Comparison of ENCODE assay signal across 31 mouse cellular contexts in the genomic region with DNA sequence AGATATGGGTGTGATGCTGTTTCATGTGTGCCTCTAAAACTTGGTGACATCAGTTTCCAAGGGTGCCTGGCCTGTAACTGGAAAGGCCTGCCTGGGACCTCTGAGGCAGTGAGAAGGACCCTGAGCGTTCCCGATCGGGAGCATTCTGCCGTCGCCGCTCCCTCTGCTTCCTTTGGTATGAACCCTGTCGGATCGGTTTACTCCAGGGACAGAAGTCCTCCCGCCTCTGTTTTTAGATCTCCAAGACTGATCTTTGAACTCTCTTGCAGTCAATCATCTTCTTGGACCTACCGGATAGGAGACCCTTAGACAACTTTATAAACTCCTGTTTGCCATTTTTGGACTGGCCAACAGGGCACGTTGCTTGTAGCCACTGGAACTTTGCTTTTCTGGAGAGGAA. TPM values are rescaled to one million over a fixed set of nuclear protein-coding genes. Genes with fewer than 3 reads are reported as not detected.
DNase-seq lines count a peak whose midpoint lies in the region; ATAC-seq lines count a peak whose summit lies in the region.
"Had no signal": no experiment of that assay in that cellular context is flagged by ENCODE, and none has a peak within 500 bp of the region (broad histone marks: within the 10 kb centered on the region; RNA-seq: fewer than 3 reads in every experiment).

No protein-coding gene starts in this region.

- no peaks in the 10 kb centered on the region for H3K9me3 ChIP-seq in hindbrain, embryonic 11.5 days (ENCODE audit: control insufficient read depth, low read length)
- no peaks in the 10 kb centered on the region for H3K9me3 ChIP-seq in hindbrain, embryonic 13.5 days
- H3K9me3 ChIP-seq in midbrain, embryonic 11.5 days (ENCODE audit: control insufficient read depth, low read length), result no peaks in the 10 kb centered on the region
- H3K9me3 ChIP-seq in midbrain, embryonic 14.5 days (ENCODE audit: control insufficient read depth, low read length), result no peaks in the 10 kb centered on the region
- no peaks in the 10 kb centered on the region for H3K9me3 ChIP-seq in embryonic facial prominence, embryonic 10.5 days
- H3K9me3 ChIP-seq: heart, embryonic 15.5 days; kidney, embryonic 15.5 days; midbrain, embryonic 12.5 days; neural tube, embryonic 13.5 days; stomach, embryonic 15.5 days had no signal

- H3K27ac ChIP-seq in hindbrain, embryonic 11.5 days (ENCODE audit: low read depth, low read length), result no peak overlapping the region
- H3K27ac ChIP-seq in hindbrain, embryonic 13.5 days, result no peak overlapping the region
- H3K27ac ChIP-seq in midbrain, embryonic 11.5 days (ENCODE audit: low read depth, low read length), result no peak overlapping the region
- H3K27ac ChIP-seq in midbrain, embryonic 14.5 days (replicated peaks; ENCODE audit: low read depth, low read length), result no peak overlapping the region
- H3K27ac ChIP-seq in embryonic facial prominence, embryonic 10.5 days (replicated peaks), result no peak overlapping the region
- H3K27ac ChIP-seq: heart, embryonic 15.5 days; kidney, embryonic 15.5 days; midbrain, embryonic 12.5 days; neural tube, embryonic 13.5 days; stomach, embryonic 15.5 days had no signal

- H3K4me1 ChIP-seq in hindbrain, embryonic 11.5 days (replicated peaks; ENCODE audit: control insufficient read depth, insufficient read depth, low read length), result peaks cover 8% of the 10 kb centered on the region; the same call in 1 of the 2 replicates
- peaks cover 15% of the 10 kb centered on the region for H3K4me1 ChIP-seq in hindbrain, embryonic 13.5 days (replicated peaks)
- H3K4me1 ChIP-seq in midbrain, embryonic 11.5 days (ENCODE audit: control insufficient read depth, insufficient read depth, low read length), result peaks cover 10% of the 10 kb centered on the region
- H3K4me1 ChIP-seq in midbrain, embryonic 14.5 days (ENCODE audit: control insufficient read depth, insufficient read depth, low read length), result peaks cover 11% of the 10 kb centered on the region; the same call in 1 of the 2 replicates
- H3K4me1 ChIP-seq in embryonic facial prominence, embryonic 10.5 days, result peaks cover 17% of the 10 kb centered on the region

- H3K9ac ChIP-seq in hindbrain, embryonic 11.5 days (ENCODE audit: low read depth, low read length), result no peak overlapping the region
- H3K9ac ChIP-seq in hindbrain, embryonic 13.5 days, result no peak overlapping the region
- no peak overlapping the region for H3K9ac ChIP-seq in midbrain, embryonic 11.5 days (ENCODE audit: low read length)
- no peak overlapping the region for H3K9ac ChIP-seq in midbrain, embryonic 14.5 days (replicated peaks; ENCODE audit: low read length)
- H3K9ac ChIP-seq: forebrain, postnatal 0 days; heart, embryonic 15.5 days; kidney, embryonic 15.5 days; midbrain, embryonic 12.5 days; neural tube, embryonic 13.5 days; stomach, embryonic 15.5 days had no signal

- peak; percentile 51 for DNase-seq in hindbrain, embryonic 11.5 days (ENCODE audit: low spot score)
- peak; percentile 91 for DNase-seq in midbrain, embryonic 11.5 days (ENCODE audit: low spot score, missing footprints)
- no peak for DNase-seq in midbrain, embryonic 14.5 days
- DNase-seq in embryonic facial prominence, embryonic 10.5 days (ENCODE audit: low spot score), result peak; percentile 35
- no peak for DNase-seq in gastrocnemius, adult 8-10 months (ENCODE audit: low spot score in 2 of 2)
- no peak for DNase-seq in urinary bladder, postnatal 4 days (ENCODE audit: low spot score in 2 of 2)
- DNase-seq: cerebellum, adult 11-12 months; cerebellum, postnatal 10 days; forebrain, postnatal 0 days; heart, postnatal 36 days; left cerebral cortex, postnatal 4 days; right cerebral cortex, adult 18-20 months; thymus, postnatal 25 days had no signal

- WGBS in hindbrain, embryonic 11.5 days, result 2% methylated on average over 11 of the region's 11 CpGs
- WGBS in hindbrain, embryonic 13.5 days, result 2% methylated on average over 11 of the region's 11 CpGs
- WGBS in midbrain, embryonic 11.5 days, result 2% methylated on average over 11 of the region's 11 CpGs
- 4% methylated on average over 11 of the region's 11 CpGs for WGBS in midbrain, embryonic 14.5 days
- under 1% methylated on average over 11 of the region's 11 CpGs for WGBS in embryonic facial prominence, embryonic 10.5 days

- H3K4me3 ChIP-seq in hindbrain, embryonic 11.5 days (ENCODE audit: low read depth, low read length), result no peak overlapping the region
- H3K4me3 ChIP-seq in hindbrain, embryonic 13.5 days, result no peak overlapping the region
- no peak overlapping the region for H3K4me3 ChIP-seq in midbrain, embryonic 11.5 days (ENCODE audit: low read depth, low read length)
- H3K4me3 ChIP-seq in midbrain, embryonic 14.5 days (replicated peaks; ENCODE audit: low read depth, low read length), result no peak overlapping the region
- H3K4me3 ChIP-seq in embryonic facial prominence, embryonic 10.5 days, result no peak overlapping the region
- H3K4me3 ChIP-seq: heart, embryonic 15.5 days; kidney, embryonic 15.5 days; midbrain, embryonic 12.5 days; neural tube, embryonic 13.5 days; stomach, embryonic 15.5 days had no signal

- H3K27me3 ChIP-seq in hindbrain, embryonic 11.5 days (ENCODE audit: control insufficient read depth, insufficient read depth, low read length), result peaks cover 66% of the 10 kb centered on the region
- H3K27me3 ChIP-seq in hindbrain, embryonic 13.5 days, result peaks cover 94% of the 10 kb centered on the region
- H3K27me3 ChIP-seq in midbrain, embryonic 11.5 days (ENCODE audit: control insufficient read depth, insufficient read depth, low read length), result peaks cover 64% of the 10 kb centered on the region
- H3K27me3 ChIP-seq in midbrain, embryonic 14.5 days (ENCODE audit: control insufficient read depth, insufficient read depth, low read length), result peaks cover 64% of the 10 kb centered on the region
- peaks cover 95% of the 10 kb centered on the region for H3K27me3 ChIP-seq in embryonic facial prominence, embryonic 10.5 days (replicated peaks; ENCODE audit: low read depth, poor library complexity, severe bottlenecking)

- H3K36me3 ChIP-seq in hindbrain, embryonic 11.5 days (ENCODE audit: control insufficient read depth, insufficient read depth, low read length), result no peaks in the 10 kb centered on the region
- H3K36me3 ChIP-seq in hindbrain, embryonic 13.5 days, result no peaks in the 10 kb centered on the region
- H3K36me3 ChIP-seq in midbrain, embryonic 11.5 days (ENCODE audit: control insufficient read depth, insufficient read depth, low read length), result no peaks in the 10 kb centered on the region
- no peaks in the 10 kb centered on the region for H3K36me3 ChIP-seq in midbrain, embryonic 14.5 days (ENCODE audit: control insufficient read depth, insufficient read depth, low read length)
- H3K36me3 ChIP-seq in embryonic facial prominence, embryonic 10.5 days (replicated peaks), result no peaks in the 10 kb centered on the region
- H3K36me3 ChIP-seq: G1E; heart, embryonic 15.5 days; kidney, embryonic 15.5 days; midbrain, embryonic 12.5 days; neural tube, embryonic 13.5 days; stomach, embryonic 15.5 days had no signal

- no peak for ATAC-seq in hindbrain, embryonic 11.5 days (ENCODE audit: low FRiP score)
- no peak for ATAC-seq in hindbrain, embryonic 13.5 days (ENCODE audit: low FRiP score)
- no peak for ATAC-seq in midbrain, embryonic 11.5 days (ENCODE audit: low FRiP score)
- ATAC-seq in midbrain, embryonic 14.5 days (ENCODE audit: low FRiP score, low TSS enrichment), result no peak
- ATAC-seq: forebrain, postnatal 0 days; hindbrain, embryonic 16.5 days; intestine, postnatal 0 days; lung, postnatal 0 days; Patski had no signal

- H3K4me2 ChIP-seq in hindbrain, embryonic 11.5 days (replicated peaks; ENCODE audit: low read depth, low read length), result no peak overlapping the region
- H3K4me2 ChIP-seq in hindbrain, embryonic 13.5 days, result no peak overlapping the region
- H3K4me2 ChIP-seq in midbrain, embryonic 11.5 days, result no peak overlapping the region
- H3K4me2 ChIP-seq in midbrain, embryonic 14.5 days (ENCODE audit: low read length), result no peak overlapping the region
- H3K4me2 ChIP-seq: heart, embryonic 15.5 days; kidney, embryonic 15.5 days; midbrain, embryonic 12.5 days; neural tube, embryonic 13.5 days; stomach, embryonic 15.5 days had no signal

RNA-seq across cellular contexts. Expression of a gene that starts 16.0 kb away (rescaled TPM):
- polyA plus RNA-seq in hindbrain, embryonic 11.5 days (2014; fragmentation: Nextera tagmentation; extraction: Ambion mirVana), result 0.04 TPM in 1 of 2 replicates, not detected in the other
- polyA plus RNA-seq in hindbrain, embryonic 13.5 days (2015; fragmentation: Nextera tagmentation; extraction: Ambion mirVana), result not detected in 2 replicates
- not detected in 2 replicates for polyA plus RNA-seq in midbrain, embryonic 11.5 days (2014; fragmentation: Nextera tagmentation; extraction: Ambion mirVana)
- not detected in 2 replicates for polyA plus RNA-seq in midbrain, embryonic 14.5 days (2014; fragmentation: Nextera tagmentation; extraction: Ambion mirVana)
- polyA plus RNA-seq in embryonic facial prominence, embryonic 10.5 days (2016; fragmentation: Nextera tagmentation; extraction: Ambion mirVana), result 0.16 TPM in 1 of 2 replicates, not detected in the other
- not detected for total RNA-seq in gastrocnemius, adult 8-10 months (2022)
- total RNA-seq: adrenal gland, adult 18-20 months; forebrain, postnatal 0 days; G1E; heart, postnatal 36 days; layer of hippocampus, postnatal 14 days; left cerebral cortex, adult 8-10 months; left cerebral cortex, postnatal 4 days; liver, adult 2 months had no signal
- polyA plus RNA-seq: cortical plate, adult 2 months; forebrain, postnatal 0 days; G1E; heart, embryonic 15.5 days; hindbrain, embryonic 16.5 days; intestine, postnatal 0 days; kidney, embryonic 15.5 days; liver, adult 2 months; liver, embryonic 16.5 days; lung, postnatal 0 days; midbrain, embryonic 12.5 days; neural tube, embryonic 13.5 days; Patski; stomach, embryonic 15.5 days had no signal

RNA-seq across cellular contexts. Expression of a gene that starts 25.3 kb away (rescaled TPM):
- 0.59 and 1.1 TPM in 2 replicates for polyA plus RNA-seq in hindbrain, embryonic 11.5 days (2014; fragmentation: Nextera tagmentation; extraction: Ambion mirVana)
- 13.6 and 30.2 TPM in 2 replicates for polyA plus RNA-seq in hindbrain, embryonic 13.5 days (2015; fragmentation: Nextera tagmentation; extraction: Ambion mirVana)
- polyA plus RNA-seq in midbrain, embryonic 11.5 days (2014; fragmentation: Nextera tagmentation; extraction: Ambion mirVana), result 1.1 TPM in 2 replicates
- 16.7 and 22.6 TPM in 2 replicates for polyA plus RNA-seq in midbrain, embryonic 14.5 days (2014; fragmentation: Nextera tagmentation; extraction: Ambion mirVana)
- 0.96 and 1.3 TPM in 2 replicates for polyA plus RNA-seq in embryonic facial prominence, embryonic 10.5 days (2016; fragmentation: Nextera tagmentation; extraction: Ambion mirVana)
- not detected for total RNA-seq in gastrocnemius, adult 8-10 months (2022)
- total RNA-seq: gastrocnemius, postnatal 4 days; heart, postnatal 36 days; liver, adult 2 months had no signal
- polyA plus RNA-seq: heart, embryonic 15.5 days; intestine, postnatal 0 days; liver, adult 2 months; lung, postnatal 0 days; Patski; stomach, embryonic 15.5 days had no signal

RNA-seq across cellular contexts. Expression of a gene that starts 33.1 kb away (rescaled TPM):
- polyA plus RNA-seq in hindbrain, embryonic 11.5 days (2014; fragmentation: Nextera tagmentation; extraction: Ambion mirVana), result 60.2 and 68.2 TPM in 2 replicates
- polyA plus RNA-seq in hindbrain, embryonic 13.5 days (2015; fragmentation: Nextera tagmentation; extraction: Ambion mirVana), result 40.1 and 66.5 TPM in 2 replicates
- 89.0 and 104 TPM in 2 replicates for polyA plus RNA-seq in midbrain, embryonic 11.5 days (2014; fragmentation: Nextera tagmentation; extraction: Ambion mirVana)
- polyA plus RNA-seq in midbrain, embryonic 14.5 days (2014; fragmentation: Nextera tagmentation; extraction: Ambion mirVana), result 44.5 and 62.6 TPM in 2 replicates
- 17.5 and 19.7 TPM in 2 replicates for polyA plus RNA-seq in embryonic facial prominence, embryonic 10.5 days (2016; fragmentation: Nextera tagmentation; extraction: Ambion mirVana)
- total RNA-seq in gastrocnemius, adult 8-10 months (2022), result not detected
- total RNA-seq: gastrocnemius, postnatal 4 days; heart, postnatal 36 days; layer of hippocampus, postnatal 14 days; left cerebral cortex, adult 8-10 months; liver, adult 2 months had no signal
- polyA plus RNA-seq: cortical plate, adult 2 months; heart, embryonic 15.5 days; liver, adult 2 months; liver, embryonic 16.5 days; lung, postnatal 0 days had no signal

RNA-seq across cellular contexts. Expression of a gene that starts 51.7 kb away (rescaled TPM):
- polyA plus RNA-seq in hindbrain, embryonic 11.5 days (2014; fragmentation: Nextera tagmentation; extraction: Ambion mirVana), result 27.3 and 28.9 TPM in 2 replicates
- polyA plus RNA-seq in hindbrain, embryonic 13.5 days (2015; fragmentation: Nextera tagmentation; extraction: Ambion mirVana), result 33.8 and 38.4 TPM in 2 replicates
- 28.0 TPM in 2 replicates for polyA plus RNA-seq in midbrain, embryonic 11.5 days (2014; fragmentation: Nextera tagmentation; extraction: Ambion mirVana)
- polyA plus RNA-seq in midbrain, embryonic 14.5 days (2014; fragmentation: Nextera tagmentation; extraction: Ambion mirVana), result 25.4 and 34.8 TPM in 2 replicates
- 25.4 and 26.0 TPM in 2 replicates for polyA plus RNA-seq in embryonic facial prominence, embryonic 10.5 days (2016; fragmentation: Nextera tagmentation; extraction: Ambion mirVana)
- 1 to 10 TPM; 7.8 to 8.9 (median 8.7) TPM for total RNA-seq in gastrocnemius, adult 8-10 months (2022)

Comparison
In these comparisons a context has a peak if more than half of its experiments do, and no peak if none do; other contexts are left out.
1. DNase-seq: peak in hindbrain, embryonic 11.5 days (single experiment), midbrain, embryonic 11.5 days (single experiment) and embryonic facial prominence, embryonic 10.5 days (single experiment); none in midbrain, embryonic 14.5 days (single experiment), gastrocnemius, adult 8-10 months (0 of 2) and urinary bladder, postnatal 4 days (0 of 2).